In the genomic region with DNA sequence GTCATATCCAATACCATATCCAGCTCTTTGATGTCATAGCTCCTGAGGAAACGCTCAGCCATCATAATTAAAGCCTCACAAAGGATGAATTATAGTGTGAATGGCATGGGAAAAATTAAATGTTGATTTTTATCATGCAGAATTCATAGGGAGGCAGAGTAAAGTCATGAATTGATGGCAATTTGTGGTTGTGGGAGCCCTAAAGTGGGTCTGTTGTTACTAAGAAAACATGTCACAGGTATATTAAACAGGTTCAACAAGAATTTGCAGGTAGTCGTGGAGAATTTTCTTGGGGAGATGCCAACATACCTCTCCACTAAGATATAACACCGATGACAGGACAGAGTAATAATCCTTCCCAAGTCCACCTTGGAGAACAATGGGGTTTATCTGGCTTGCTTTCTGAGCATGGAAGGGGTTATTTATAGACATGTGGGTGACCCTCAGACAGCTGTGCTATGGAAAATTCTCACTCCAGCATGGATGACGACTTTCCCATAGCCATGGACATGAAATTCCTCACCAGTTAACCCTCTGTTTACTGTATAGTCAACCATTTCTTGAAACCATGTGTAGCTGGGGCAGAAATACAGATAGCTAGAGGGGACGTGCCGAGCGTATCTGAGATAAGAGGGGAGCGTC, we compare ENCODE assay signal across 14 mouse cellular contexts.
"Had no signal": no experiment of that assay in that cellular context is flagged by ENCODE, and none has a peak within 500 bp of the region (broad histone marks: within the 10 kb centered on the region; RNA-seq: fewer than 3 reads in every experiment).

No protein-coding gene starts in this region.

- H3K4me2 ChIP-seq: limb, embryonic 13.5 days; liver, embryonic 11.5 days; liver, embryonic 15.5 days; midbrain, embryonic 11.5 days; midbrain, embryonic 15.5 days had no signal

- DNase-seq: kidney, postnatal 10 days; kidney, postnatal 4 days; lung, adult 2 months; lung, postnatal 10 days; right cerebral cortex, postnatal 14 days; thymus, postnatal 4 days had no signal

- H3K4me3 ChIP-seq: layer of hippocampus, adult 2 months; limb, embryonic 13.5 days; liver, embryonic 15.5 days; megakaryocyte, embryonic 14.5 days; midbrain, embryonic 15.5 days had no signal

- H3K36me3 ChIP-seq: limb, embryonic 13.5 days; liver, embryonic 15.5 days; midbrain, embryonic 15.5 days had no signal

- H3K9me3 ChIP-seq: limb, embryonic 13.5 days; liver, embryonic 15.5 days; midbrain, embryonic 15.5 days had no signal

- ATAC-seq: midbrain, embryonic 15.5 days had no signal

- H3K9ac ChIP-seq: limb, embryonic 13.5 days; liver, embryonic 15.5 days; midbrain, embryonic 15.5 days had no signal

- H3K27ac ChIP-seq: layer of hippocampus, adult 2 months; limb, embryonic 13.5 days; liver, embryonic 15.5 days; macrophage; midbrain, embryonic 15.5 days had no signal

- H3K27me3 ChIP-seq: limb, embryonic 13.5 days; liver, embryonic 15.5 days; megakaryocyte, embryonic 14.5 days; midbrain, embryonic 15.5 days had no signal

- H3K4me1 ChIP-seq: liver, embryonic 15.5 days; megakaryocyte, embryonic 14.5 days; midbrain, embryonic 15.5 days had no signal
